Comparison of ENCODE assay signal across 27 mouse cellular contexts in the genomic region with DNA sequence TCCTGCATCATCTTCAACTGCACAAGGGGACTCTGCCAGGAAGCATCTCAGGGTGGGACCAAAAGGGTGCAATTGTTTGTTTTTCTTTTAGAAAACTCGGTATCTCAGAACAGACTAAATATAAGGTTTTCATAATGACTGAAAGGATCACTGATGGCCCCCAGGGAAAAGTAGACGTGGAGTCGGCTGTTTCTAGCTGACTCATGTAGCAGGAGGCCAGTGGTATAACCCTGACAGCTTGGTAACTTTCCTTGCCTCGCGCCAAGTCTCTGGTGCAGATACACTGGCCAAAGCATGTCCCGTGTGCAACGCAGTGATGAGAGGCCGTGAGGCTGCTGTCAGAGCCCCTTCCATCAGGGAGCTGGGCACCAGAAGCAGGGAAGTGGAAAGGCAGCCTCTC. TPM values are rescaled to one million over a fixed set of nuclear protein-coding genes. Genes with fewer than 3 reads are reported as not detected.
DNase-seq lines count a peak whose midpoint lies in the region; ATAC-seq and TF ChIP-seq lines count a peak whose summit lies in the region.
"Had no signal": no experiment of that assay in that cellular context is flagged by ENCODE, and none has a peak within 500 bp of the region (broad histone marks: within the 10 kb centered on the region; RNA-seq: fewer than 3 reads in every experiment).

No protein-coding gene starts in this region.

- peaks cover 35% of the 10 kb centered on the region for H3K4me1 ChIP-seq in cerebellum, adult 2 months (ENCODE audit: control insufficient read depth, insufficient read depth, low read length)
- peaks cover 4% of the 10 kb centered on the region for H3K4me1 ChIP-seq in midbrain, embryonic 15.5 days
- H3K4me1 ChIP-seq in midbrain, embryonic 14.5 days (ENCODE audit: control insufficient read depth, insufficient read depth, low read length): no peaks in the 10 kb centered on the region
- H3K4me1 ChIP-seq in heart, adult 2 months (ENCODE audit: control insufficient read depth, insufficient read depth, low read length): no peaks in the 10 kb centered on the region
- H3K4me1 ChIP-seq: embryonic facial prominence, embryonic 13.5 days had no signal

- TF ChIP-seq POLR2A in cerebellum, adult 2 months (IDR thresholded peaks at IDR 0.05; ENCODE audit: borderline replicate concordance, insufficient read depth, low read length): no peak
- no peak for TF ChIP-seq POLR2A in heart, adult 2 months (IDR thresholded peaks at IDR 0.05; ENCODE audit: insufficient read depth, low read depth, low read length)

- H3K36me3 ChIP-seq in midbrain, embryonic 15.5 days (replicated peaks): no peaks in the 10 kb centered on the region
- H3K36me3 ChIP-seq in midbrain, embryonic 14.5 days (ENCODE audit: control insufficient read depth, insufficient read depth, low read length): no peaks in the 10 kb centered on the region
- H3K36me3 ChIP-seq in heart, adult 2 months (ENCODE audit: control insufficient read depth, insufficient read depth, low read length): no peaks in the 10 kb centered on the region
- H3K36me3 ChIP-seq: embryonic facial prominence, embryonic 13.5 days; embryonic facial prominence, embryonic 15.5 days; forebrain, embryonic 10.5 days; forebrain, embryonic 12.5 days; G1E had no signal

- H3K79me2 ChIP-seq in heart, adult 2 months (replicated peaks; ENCODE audit: control insufficient read depth, insufficient read depth, low read length): no peaks in the 10 kb centered on the region

- TF ChIP-seq EP300 in heart, adult 2 months (IDR thresholded peaks at IDR 0.05; ENCODE audit: insufficient read depth, low read depth, low read length): no peak

- no peak overlapping the region for H3K9ac ChIP-seq in midbrain, embryonic 15.5 days
- H3K9ac ChIP-seq in midbrain, embryonic 14.5 days (replicated peaks; ENCODE audit: low read length): no peak overlapping the region
- no peak overlapping the region for H3K9ac ChIP-seq in heart, adult 2 months (ENCODE audit: low read depth, low read length)
- H3K9ac ChIP-seq: embryonic facial prominence, embryonic 13.5 days; embryonic facial prominence, embryonic 15.5 days; forebrain, embryonic 12.5 days had no signal

- H3K27ac ChIP-seq in cerebellum, adult 2 months (ENCODE audit: insufficient read depth, low read length): peak overlapping the region; percentile 55
- H3K27ac ChIP-seq in midbrain, embryonic 15.5 days: no peak overlapping the region
- H3K27ac ChIP-seq in midbrain, embryonic 14.5 days (replicated peaks; ENCODE audit: low read depth, low read length): no peak overlapping the region
- H3K27ac ChIP-seq in heart, adult 2 months: no peak overlapping the region
- H3K27ac ChIP-seq: embryonic facial prominence, embryonic 13.5 days; embryonic facial prominence, embryonic 15.5 days; forebrain, embryonic 10.5 days; forebrain, embryonic 12.5 days had no signal

- H3K27me3 ChIP-seq in cerebellum, adult 2 months (ENCODE audit: control insufficient read depth, insufficient read depth, low read length): no peaks in the 10 kb centered on the region
- H3K27me3 ChIP-seq in midbrain, embryonic 15.5 days (replicated peaks): peaks cover 21% of the 10 kb centered on the region
- H3K27me3 ChIP-seq in midbrain, embryonic 14.5 days (ENCODE audit: control insufficient read depth, insufficient read depth, low read length): peaks cover 9% of the 10 kb centered on the region
- H3K27me3 ChIP-seq in heart, adult 2 months (ENCODE audit: control insufficient read depth, insufficient read depth, low read length): peaks cover 3% of the 10 kb centered on the region; the same call in 1 of the 2 replicates

- no peak for ATAC-seq in midbrain, embryonic 15.5 days (replicated peaks)
- ATAC-seq in midbrain, embryonic 14.5 days (ENCODE audit: low FRiP score, low TSS enrichment): no peak
- ATAC-seq: forebrain, embryonic 14.5 days; forebrain, embryonic 16.5 days had no signal

- TF ChIP-seq CTCF in cerebellum, adult 2 months (IDR thresholded peaks at IDR 0.05; ENCODE audit: borderline replicate concordance, insufficient read depth, low read depth, low read length): no peak
- no peak for TF ChIP-seq CTCF in heart, adult 2 months (IDR thresholded peaks at IDR 0.05)

- no peaks in the 10 kb centered on the region for H3K9me3 ChIP-seq in midbrain, embryonic 15.5 days
- H3K9me3 ChIP-seq in midbrain, embryonic 14.5 days (ENCODE audit: control insufficient read depth, low read length): no peaks in the 10 kb centered on the region
- H3K9me3 ChIP-seq: embryonic facial prominence, embryonic 13.5 days; embryonic facial prominence, embryonic 15.5 days; forebrain, embryonic 10.5 days; forebrain, embryonic 12.5 days had no signal

- intact Hi-C loops in heart, adult 2 months (cut with DNase I): no loop called here

- 0 out of 2 replicates have a peak overlapping the region, but pooled peaks have one; percentile 52 for H3K4me2 ChIP-seq in midbrain, embryonic 15.5 days
- no peak overlapping the region for H3K4me2 ChIP-seq in midbrain, embryonic 14.5 days (ENCODE audit: low read length)
- H3K4me2 ChIP-seq: embryonic facial prominence, embryonic 13.5 days; embryonic facial prominence, embryonic 15.5 days; forebrain, embryonic 12.5 days had no signal

- DNase-seq in cerebellum, adult 2 months: peak in 1 of 2 experiments; percentile 30
- no peak for DNase-seq in cerebellum, adult 11 months
- DNase-seq in midbrain, embryonic 14.5 days: no peak
- peak; percentile 20 for DNase-seq in 3T3-L1 (ENCODE audit: low read depth, low spot score)
- peak; percentile 50 for DNase-seq in NIH3T3 (ENCODE audit: low read depth)
- no peak for DNase-seq in heart, adult 2 months
- no peak for DNase-seq in ovary, adult 18-20 months (ENCODE audit: low spot score)
- DNase-seq: adrenal gland, adult 2 months; adrenal gland, postnatal 10 days; adrenal gland, postnatal 25 days; cerebellum, adult 11-12 months; cerebellum, adult 8-10 months; cerebellum, adult 9-11 months; cerebellum, postnatal 14 days; cerebellum, postnatal 36 days; embryo, embryonic 11 days had no signal

- peak overlapping the region; percentile 56 for H3K4me3 ChIP-seq in cerebellum, adult 2 months (replicated peaks; ENCODE audit: insufficient read depth, low read depth, low read length)
- H3K4me3 ChIP-seq in midbrain, embryonic 15.5 days: no peak overlapping the region
- no peak overlapping the region for H3K4me3 ChIP-seq in midbrain, embryonic 14.5 days (replicated peaks; ENCODE audit: low read depth, low read length)
- H3K4me3 ChIP-seq in heart, adult 2 months: no peak overlapping the region
- H3K4me3 ChIP-seq: embryonic facial prominence, embryonic 13.5 days; embryonic facial prominence, embryonic 15.5 days; erythroblast, embryonic 14.5 days; forebrain, embryonic 10.5 days; forebrain, embryonic 12.5 days had no signal

- WGBS in cerebellum, adult 2 months: 23% methylated on average over 8 of the region's 8 CpGs
- 79% methylated on average over 8 of the region's 8 CpGs for WGBS in midbrain, embryonic 15.5 days
- WGBS in midbrain, embryonic 14.5 days: 81% methylated on average over 8 of the region's 8 CpGs
- WGBS in heart, adult 2 months: 49% methylated on average over 8 of the region's 8 CpGs

RNA-seq across cellular contexts. Expression of gene Calb2, which starts 1.7 kb away (rescaled TPM):
- polyA plus RNA-seq in cerebellum, adult 2 months (2012; rRNA removed): 542 and 550 TPM in 2 replicates
- polyA plus RNA-seq in midbrain, embryonic 15.5 days (2015; fragmentation: Nextera tagmentation; extraction: Ambion mirVana): 144 and 153 TPM in 2 replicates
- 97.2 and 120 TPM in 2 replicates for polyA plus RNA-seq in midbrain, embryonic 14.5 days (2014; fragmentation: Nextera tagmentation; extraction: Ambion mirVana)
- not detected for total RNA-seq in heart, adult 2 months (2021)
- not detected in 2 replicates for polyA plus RNA-seq in heart, adult 2 months (2012; rRNA removed)
- total RNA-seq: common myeloid progenitor, adult 5-6 weeks; G1E had no signal
- polyA plus RNA-seq: adrenal gland, adult 2 months; C2C12; erythroblast, embryonic 14.5 days; G1E had no signal

RNA-seq across cellular contexts. Expression of gene Cmtr2, which starts 49.2 kb away (rescaled TPM):
- 13.2 and 13.8 TPM in 2 replicates for polyA plus RNA-seq in cerebellum, adult 2 months (2012; rRNA removed)
- 11.4 and 12.5 TPM in 2 replicates for polyA plus RNA-seq in midbrain, embryonic 15.5 days (2015; fragmentation: Nextera tagmentation; extraction: Ambion mirVana)
- 10.2 and 14.7 TPM in 2 replicates for polyA plus RNA-seq in midbrain, embryonic 14.5 days (2014; fragmentation: Nextera tagmentation; extraction: Ambion mirVana)
- total RNA-seq in heart, adult 2 months (2021): 1 to 10 TPM; 2.9 to 3.2 TPM
- polyA plus RNA-seq in heart, adult 2 months (2012; rRNA removed): 1.9 and 2.6 TPM in 2 replicates

Comparison
In these comparisons a context has a peak if more than half of its experiments do, and no peak if none do; other contexts are left out.
1. DNase-seq: peak in 3T3-L1 (single experiment) and NIH3T3 (single experiment); none in cerebellum, adult 11 months (single experiment), midbrain, embryonic 14.5 days (single experiment), heart, adult 2 months (0 of 2) and ovary, adult 18-20 months (single experiment).
2. RNA of gene Calb2, which starts 1.7 kb away (polyA plus RNA-seq): 542 to 550 TPM in cerebellum, adult 2 months, 144 to 153 TPM in midbrain, embryonic 15.5 days and 97.2 to 120 TPM in midbrain, embryonic 14.5 days; not detected in heart, adult 2 months; every median in the first group is over 10 times any median in the second.